Mouse (Mus musculus): ENCODE measurements at regions not wholly inside any gene's neighbourhood (a gene's known extent, or its start where the extent isn't known, plus 50 kb on each side); places are given as distances from the start of the nearest gene placed in this dataset.

- no peaks in the 10 kb centered on the region for H3K9me3 ChIP-seq (ENCODE audit: control insufficient read depth, low read length)
- WGBS (ENCODE audit: insufficient replicate concordance): 14% methylated on average over 6 of the region's 6 CpGs
- H3K4me1 ChIP-seq (replicated peaks; ENCODE audit: control insufficient read depth in 2 of 2, insufficient read depth in 2 of 2, low read length in 1 of 2): peaks cover 0 to 2% of the 10 kb centered on the region in 2 experiments; a peak in 2 of 4 replicates
- no peaks in the 10 kb centered on the region for H3K27me3 ChIP-seq (ENCODE audit: control insufficient read depth, insufficient read depth, low read length)
- H3K27ac ChIP-seq: no peak overlapping the region
- H3K36me3 ChIP-seq (replicated peaks; ENCODE audit: control insufficient read depth, insufficient read depth, low read depth): no peaks in the 10 kb centered on the region
- H3K4me3 ChIP-seq (ENCODE audit: insufficient read depth in 1 of 2, low read depth in 2 of 2, low read length in 2 of 2): no peak overlapping the region
- ATAC-seq (ENCODE audit: insufficient read depth) (no peak), DNase-seq (ENCODE audit: low read depth in 3 of 3, low spot score in 3 of 3) (no peak)
- no peak overlapping the region for H3K9ac ChIP-seq (replicated peaks)
- no peak for TF ChIP-seq EP300 (IDR thresholded peaks at IDR 0.05; ENCODE audit: low read depth)
- no peak for TF ChIP-seq CTCF (IDR thresholded peaks at IDR 0.05; ENCODE audit: low read depth)
- no peak overlapping the region for H3K4me2 ChIP-seq (ENCODE audit: low read depth)
These were observed 168.8 kb downstream of the Shq1 start for GRCm38 (mm10) chr6:100502139-100502538.

DNA sequence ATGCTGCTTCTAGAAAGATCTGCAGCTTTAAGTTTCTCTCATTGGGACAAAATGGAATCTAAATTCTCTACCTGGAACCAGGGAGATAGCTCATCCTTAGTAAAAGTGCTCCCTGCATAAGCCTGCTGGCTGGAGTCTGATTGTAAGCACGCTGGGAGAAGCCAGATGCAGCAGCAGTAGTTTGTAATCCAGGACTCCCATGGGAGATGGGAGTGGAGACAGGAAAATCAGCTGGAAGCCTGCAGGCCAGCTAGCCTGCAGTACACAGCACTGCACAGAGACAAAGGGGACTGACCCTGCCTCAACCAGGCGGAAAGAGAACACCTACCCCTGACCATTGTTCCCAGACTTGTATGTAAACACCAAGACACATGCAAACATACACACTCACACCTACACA, 170.2 kb downstream of the Shq1 start:
- Histone ChIP-seq H3K36me3 (replicated peaks; ENCODE audit: control insufficient read depth, insufficient read depth, low read depth) (no peaks in the 10 kb centered on the region), H3K27ac (no peak overlapping the region), H3K4me2 (ENCODE audit: low read depth) (no peak overlapping the region), H3K9me3 (ENCODE audit: control insufficient read depth, low read length) (no peaks in the 10 kb centered on the region), H3K9ac (replicated peaks) (no peak overlapping the region), H3K4me3 (ENCODE audit: insufficient read depth in 1 of 2, low read depth in 2 of 2, low read length in 2 of 2) (no peak overlapping the region), H3K27me3 (ENCODE audit: control insufficient read depth, insufficient read depth, low read length) (no peaks in the 10 kb centered on the region), H3K4me1 (replicated peaks; ENCODE audit: control insufficient read depth in 2 of 2, insufficient read depth in 2 of 2, low read length in 1 of 2) (peaks cover 0 to 2% of the 10 kb centered on the region in 2 experiments; a peak in 2 of 4 replicates)
- 59% methylated on average over 2 of the region's 2 CpGs for WGBS (ENCODE audit: insufficient replicate concordance)
- ATAC-seq (ENCODE audit: insufficient read depth) (no peak), DNase-seq (ENCODE audit: low read depth in 3 of 3, low spot score in 3 of 3) (no peak)
- TF ChIP-seq EP300 (IDR thresholded peaks at IDR 0.05; ENCODE audit: low read depth): no peak
- no peak for TF ChIP-seq CTCF (IDR thresholded peaks at IDR 0.05; ENCODE audit: low read depth)

DNA sequence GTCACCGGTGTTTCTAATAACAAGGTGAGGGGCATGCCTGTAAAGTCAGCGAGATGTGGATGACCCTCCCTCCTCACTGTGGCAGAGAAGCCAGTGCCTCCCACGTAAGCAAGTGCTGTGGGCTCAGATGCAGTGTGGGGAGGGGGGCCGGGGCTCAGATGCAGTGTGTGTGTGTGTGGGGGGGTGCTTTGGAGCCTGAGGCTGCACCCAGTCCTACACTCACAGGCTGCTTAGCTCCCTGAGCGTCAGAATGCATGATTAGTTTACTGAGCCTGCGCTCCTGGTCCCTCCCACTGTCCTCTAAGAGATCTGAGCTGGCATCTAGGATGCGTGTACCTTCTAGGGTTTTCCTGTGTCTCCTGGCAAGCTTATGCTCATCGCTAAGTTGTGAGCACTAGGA, 170.9 kb downstream of the Shq1 start:
- TF ChIP-seq EP300 (IDR thresholded peaks at IDR 0.05; ENCODE audit: low read depth): no peak
- no peak for TF ChIP-seq CTCF (IDR thresholded peaks at IDR 0.05; ENCODE audit: low read depth)
- Histone ChIP-seq H3K27me3 (ENCODE audit: control insufficient read depth, insufficient read depth, low read length) (no peaks in the 10 kb centered on the region), H3K4me3 (ENCODE audit: insufficient read depth in 1 of 2, low read depth in 2 of 2, low read length in 2 of 2) (no peak overlapping the region), H3K4me2 (ENCODE audit: low read depth) (no peak overlapping the region), H3K4me1 (replicated peaks; ENCODE audit: control insufficient read depth in 2 of 2, insufficient read depth in 2 of 2, low read length in 1 of 2) (peaks cover 0 to 2% of the 10 kb centered on the region in 2 experiments; a peak in 2 of 4 replicates), H3K27ac (no peak overlapping the region), H3K9me3 (ENCODE audit: control insufficient read depth, low read length) (no peaks in the 10 kb centered on the region), H3K9ac (replicated peaks) (no peak overlapping the region), H3K36me3 (replicated peaks; ENCODE audit: control insufficient read depth, insufficient read depth, low read depth) (no peaks in the 10 kb centered on the region)
- no peak for DNase-seq (ENCODE audit: low read depth in 3 of 3, low spot score in 3 of 3)
- no peak for ATAC-seq (ENCODE audit: insufficient read depth)
- 64% methylated on average over 8 of the region's 8 CpGs for WGBS (ENCODE audit: insufficient replicate concordance)

DNA sequence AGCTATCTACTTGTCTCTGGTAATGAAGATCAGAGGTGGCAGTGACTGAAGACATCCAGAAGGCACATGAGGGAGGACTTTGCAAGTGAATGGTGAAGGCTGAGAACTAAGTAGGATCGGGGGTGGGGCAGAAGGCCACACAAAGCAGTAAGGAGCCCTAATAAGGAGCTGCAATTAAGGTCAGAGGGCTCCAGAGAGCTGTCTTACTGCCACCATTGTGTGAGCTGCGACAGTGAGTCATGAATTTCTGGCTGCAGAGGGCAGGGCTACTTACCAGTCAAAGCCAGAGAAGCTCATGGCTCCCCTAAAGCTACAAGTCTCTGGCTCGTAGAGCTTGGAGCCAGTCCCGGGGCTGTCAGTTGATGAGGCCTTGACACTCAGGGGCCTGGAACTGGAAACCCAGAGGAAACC, 172.1 kb downstream of the Shq1 start:
- H3K4me1 ChIP-seq (replicated peaks; ENCODE audit: control insufficient read depth in 2 of 2, insufficient read depth in 2 of 2, low read length in 1 of 2): peaks cover 0 to 2% of the 10 kb centered on the region in 2 experiments; a peak in 2 of 4 replicates
- TF ChIP-seq CTCF (IDR thresholded peaks at IDR 0.05; ENCODE audit: low read depth): no peak
- TF ChIP-seq EP300 (IDR thresholded peaks at IDR 0.05; ENCODE audit: low read depth): no peak
- no peak overlapping the region for H3K4me2 ChIP-seq (ENCODE audit: low read depth)
- 39% methylated on average over 4 of the region's 4 CpGs for WGBS (ENCODE audit: insufficient replicate concordance)
- ATAC-seq (ENCODE audit: insufficient read depth) (no peak), DNase-seq (ENCODE audit: low read depth in 3 of 3, low spot score in 3 of 3) (no peak)
- no peaks in the 10 kb centered on the region for H3K36me3 ChIP-seq (replicated peaks; ENCODE audit: control insufficient read depth, insufficient read depth, low read depth)
- no peak overlapping the region for H3K4me3 ChIP-seq (ENCODE audit: insufficient read depth in 1 of 2, low read depth in 2 of 2, low read length in 2 of 2)
- H3K9ac ChIP-seq (replicated peaks): no peak overlapping the region
- H3K27me3 ChIP-seq (ENCODE audit: control insufficient read depth, insufficient read depth, low read length): no peaks in the 10 kb centered on the region
- no peak overlapping the region for H3K27ac ChIP-seq
- no peaks in the 10 kb centered on the region for H3K9me3 ChIP-seq (ENCODE audit: control insufficient read depth, low read length)

DNA sequence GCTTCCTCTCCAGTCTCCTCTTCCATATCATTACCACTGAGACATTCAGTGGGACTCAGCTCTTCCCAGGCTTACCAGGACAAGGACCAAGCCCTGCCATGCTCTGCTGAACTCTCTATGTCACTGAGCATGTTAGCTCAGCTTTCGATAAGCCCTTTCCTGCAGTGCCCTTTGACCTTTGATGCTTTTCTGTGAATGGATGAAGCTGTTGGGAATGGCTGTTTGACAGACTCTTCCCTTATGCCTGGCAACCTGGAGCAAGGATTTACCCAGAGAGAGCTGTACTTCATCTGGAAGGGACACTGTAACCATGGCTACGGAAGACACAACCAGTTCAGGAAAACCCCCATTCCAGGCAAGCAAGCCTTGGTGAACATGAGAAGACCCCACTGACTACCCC, 172.8 kb downstream of the Shq1 start:
- ATAC-seq (ENCODE audit: insufficient read depth) (no peak), DNase-seq (ENCODE audit: low read depth in 3 of 3, low spot score in 3 of 3) (no peak)
- 73% methylated on average over 2 of the region's 2 CpGs for WGBS (ENCODE audit: insufficient replicate concordance)
- Histone ChIP-seq H3K4me1 (replicated peaks; ENCODE audit: control insufficient read depth in 2 of 2, insufficient read depth in 2 of 2, low read length in 1 of 2) (peaks cover 0 to 2% of the 10 kb centered on the region in 2 experiments; a peak in 2 of 4 replicates), H3K9ac (replicated peaks) (no peak overlapping the region), H3K36me3 (replicated peaks; ENCODE audit: control insufficient read depth, insufficient read depth, low read depth) (no peaks in the 10 kb centered on the region), H3K9me3 (ENCODE audit: control insufficient read depth, low read length) (no peaks in the 10 kb centered on the region), H3K4me2 (ENCODE audit: low read depth) (no peak overlapping the region), H3K27me3 (ENCODE audit: control insufficient read depth, insufficient read depth, low read length) (no peaks in the 10 kb centered on the region), H3K27ac (no peak overlapping the region), H3K4me3 (ENCODE audit: insufficient read depth in 1 of 2, low read depth in 2 of 2, low read length in 2 of 2) (no peak overlapping the region)
- TF ChIP-seq CTCF (IDR thresholded peaks at IDR 0.05; ENCODE audit: low read depth): no peak
- no peak for TF ChIP-seq EP300 (IDR thresholded peaks at IDR 0.05; ENCODE audit: low read depth)

All from liver, embryonic 14.5 days (tissue).